Mouse (Mus musculus) Muller cell, postnatal 12 days (primary cell): ENCODE measurements around the gene Insm1.

Source experiments
- DNase-seq: peaks from one replicate; pipeline ENCODE4 v3.0.0-alpha.2; 2015; ENCODE audit errors: inconsistent ontology term

Insm1 gene

GRCm38 (mm10) chr2:146221076-146221928 is at the start of gene Insm1:
Gene Insm1 (plus strand): TSS chr2:146221921.
- DNase-seq = peak; percentile 64

- no peak for DNase-seq
Measured at GRCm38 (mm10) chr2:146172106-146172505, 49.6 kb upstream of the Insm1 start.

- no peak for DNase-seq
Measured at GRCm38 (mm10) chr2:146174173-146174572, 47.5 kb upstream of the Insm1 start.

- DNase-seq = no peak
Measured at GRCm38 (mm10) chr2:146178718-146179117, 43.0 kb upstream of the Insm1 start.

GRCm38 (mm10) chr2:146183830-146184793 is 37.6 kb upstream of the Insm1 start:
- no peak for DNase-seq

- DNase-seq = no peak
Measured at GRCm38 (mm10) chr2:146196126-146196525, 25.6 kb upstream of the Insm1 start.

- no peak for DNase-seq
Measured at GRCm38 (mm10) chr2:146197947-146198346, 23.8 kb upstream of the Insm1 start.

GRCm38 (mm10) chr2:146210968-146211367 is 10.8 kb upstream of the Insm1 start:
- DNase-seq = no peak

GRCm38 (mm10) chr2:146214715-146215114 is 7.0 kb upstream of the Insm1 start:
- DNase-seq = peak; percentile 68

GRCm38 (mm10) chr2:146216111-146217064 is 5.3 kb upstream of the Insm1 start:
- no peak for DNase-seq

- no peak for DNase-seq
Measured at GRCm38 (mm10) chr2:146217227-146217980, 4.3 kb upstream of the Insm1 start.

- DNase-seq = peak; percentile 56
Measured at GRCm38 (mm10) chr2:146218161-146218691, 3.5 kb upstream of the Insm1 start.

- no peak for DNase-seq
Measured at GRCm38 (mm10) chr2:146218881-146219535, 2.7 kb upstream of the Insm1 start.

GRCm38 (mm10) chr2:146219791-146220190 is 1.9 kb upstream of the Insm1 start:
- no peak for DNase-seq

- DNase-seq = no peak
Measured at GRCm38 (mm10) chr2:146220591-146221075, 1.1 kb upstream of the Insm1 start.

- DNase-seq = peak; percentile 62
Measured at GRCm38 (mm10) chr2:146221929-146222278, 183 bp downstream of the Insm1 start.

- DNase-seq = peak; percentile 34
Measured at GRCm38 (mm10) chr2:146222279-146223175, 806 bp downstream of the Insm1 start.

GRCm38 (mm10) chr2:146223176-146223905 is 1.6 kb downstream of the Insm1 start:
- DNase-seq = peak; percentile 46
